Mouse (Mus musculus): ENCODE measurements around the gene Kdf1.

The Kdf1 gene

DNA sequence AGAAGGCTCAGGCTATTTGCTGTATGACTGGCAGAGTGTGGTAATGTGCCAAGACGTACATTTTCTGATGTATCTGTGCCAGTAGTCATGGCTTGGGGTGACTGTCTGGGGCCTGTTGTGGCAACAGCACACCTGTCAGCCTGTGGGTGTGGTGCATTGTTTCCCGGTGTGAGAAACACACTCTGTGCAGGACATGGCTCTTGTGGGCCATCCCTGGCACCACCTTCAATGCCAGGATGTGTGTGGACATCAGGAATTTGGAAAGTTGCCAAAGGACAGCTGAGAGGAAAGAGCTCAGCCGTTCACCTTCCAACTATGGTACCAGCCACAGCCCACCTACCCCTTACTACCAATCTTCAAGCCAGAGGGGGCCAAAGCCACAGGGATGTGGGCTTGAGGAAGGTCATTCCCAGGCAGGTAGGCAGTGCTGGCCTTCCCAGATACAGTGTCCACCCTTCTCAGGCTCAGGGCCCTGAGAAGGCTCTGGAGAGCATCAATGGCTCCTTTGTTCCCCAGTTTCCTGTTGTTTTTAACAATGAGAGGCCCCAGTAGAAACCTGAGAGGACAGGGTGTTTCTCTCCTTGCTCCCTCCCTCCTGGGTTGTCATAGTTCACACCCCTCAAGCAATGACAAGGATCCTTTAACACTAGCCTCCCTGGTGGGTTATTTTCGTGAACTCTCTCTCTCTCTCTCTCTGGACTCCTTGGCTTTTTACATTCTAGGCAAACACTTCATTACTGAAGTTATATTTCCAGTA lies 29.1 kb upstream of the Kdf1 start:
- DNase-seq (ENCODE audit: low read depth, low spot score), result no peak
- H3K27me3 ChIP-seq (ENCODE audit: control insufficient read depth, insufficient read depth, low read length, poor library complexity, severe bottlenecking), result peaks cover 1% of the 10 kb centered on the region; the same call in 1 of the 2 replicates
- H3K36me3 ChIP-seq (ENCODE audit: control insufficient read depth, insufficient read depth, low read length, poor library complexity, severe bottlenecking), result no peaks in the 10 kb centered on the region

DNA sequence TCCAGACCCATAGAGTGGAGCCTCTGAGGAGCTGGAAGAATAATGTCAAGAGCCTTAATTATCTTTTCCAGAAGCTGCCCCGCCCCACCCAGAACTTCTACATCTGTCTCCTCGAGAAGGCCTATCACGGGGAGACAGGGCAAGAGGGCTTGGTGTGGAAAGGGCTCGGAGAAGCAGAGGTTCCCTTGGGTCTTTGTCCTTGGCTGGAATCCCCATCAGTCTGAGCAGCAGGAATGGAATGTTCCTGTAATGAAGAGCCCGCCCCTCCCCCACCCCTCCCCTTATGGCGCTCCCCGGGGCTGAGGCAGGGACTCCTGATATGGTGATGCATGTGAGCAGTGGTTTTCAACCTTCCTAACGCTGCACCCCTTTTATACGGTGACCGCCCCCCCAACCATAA lies 27.0 kb upstream of the Kdf1 start:
- DNase-seq (ENCODE audit: low read depth, low spot score), result no peak
- peaks cover 2% of the 10 kb centered on the region; the same call in 1 of the 2 replicates for H3K27me3 ChIP-seq (ENCODE audit: control insufficient read depth, insufficient read depth, low read length, poor library complexity, severe bottlenecking)
- no peaks in the 10 kb centered on the region for H3K36me3 ChIP-seq (ENCODE audit: control insufficient read depth, insufficient read depth, low read length, poor library complexity, severe bottlenecking)

- DNase-seq (ENCODE audit: low read depth, low spot score), result peak; percentile 61
- no peaks in the 10 kb centered on the region for H3K36me3 ChIP-seq (ENCODE audit: control insufficient read depth, insufficient read depth, low read length, poor library complexity, severe bottlenecking)
- peaks cover 4% of the 10 kb centered on the region for H3K27me3 ChIP-seq (ENCODE audit: control insufficient read depth, insufficient read depth, low read length, poor library complexity, severe bottlenecking)
These were observed 24.9 kb upstream of the Kdf1 start for GRCm38 (mm10) chr4:133493895-133494294.

GRCm38 (mm10) chr4:133494432-133494831 lies 24.3 kb upstream of the Kdf1 start:
- Histone ChIP-seq H3K36me3 (ENCODE audit: control insufficient read depth, insufficient read depth, low read length, poor library complexity, severe bottlenecking) (no peaks in the 10 kb centered on the region), H3K27me3 (ENCODE audit: control insufficient read depth, insufficient read depth, low read length, poor library complexity, severe bottlenecking) (peaks cover 4% of the 10 kb centered on the region)
- peak; percentile 92 for DNase-seq (ENCODE audit: low read depth, low spot score)

DNA sequence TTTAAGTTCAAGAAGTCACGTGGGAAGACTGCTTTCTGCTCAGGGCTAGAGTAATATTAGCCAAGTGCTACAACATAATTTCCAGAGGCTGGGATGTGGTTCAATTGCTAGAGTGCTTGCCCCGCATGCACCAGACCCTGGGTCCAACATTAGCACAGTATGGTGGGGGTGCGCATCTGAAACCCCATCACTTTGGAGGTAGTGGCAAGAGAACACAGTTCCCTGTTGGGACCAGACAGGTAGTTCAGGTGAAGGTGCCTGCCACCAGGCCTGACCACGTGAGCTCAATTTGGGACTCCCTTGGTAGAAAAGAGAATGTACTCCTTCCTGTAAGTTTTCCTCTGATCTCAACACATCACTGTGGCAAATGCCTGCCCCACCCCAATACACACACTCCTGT lies 23.9 kb upstream of the Kdf1 start:
- Histone ChIP-seq H3K36me3 (ENCODE audit: control insufficient read depth, insufficient read depth, low read length, poor library complexity, severe bottlenecking) (no peaks in the 10 kb centered on the region), H3K27me3 (ENCODE audit: control insufficient read depth, insufficient read depth, low read length, poor library complexity, severe bottlenecking) (peaks cover 4% of the 10 kb centered on the region)
- DNase-seq (ENCODE audit: low read depth, low spot score), result no peak

DNA sequence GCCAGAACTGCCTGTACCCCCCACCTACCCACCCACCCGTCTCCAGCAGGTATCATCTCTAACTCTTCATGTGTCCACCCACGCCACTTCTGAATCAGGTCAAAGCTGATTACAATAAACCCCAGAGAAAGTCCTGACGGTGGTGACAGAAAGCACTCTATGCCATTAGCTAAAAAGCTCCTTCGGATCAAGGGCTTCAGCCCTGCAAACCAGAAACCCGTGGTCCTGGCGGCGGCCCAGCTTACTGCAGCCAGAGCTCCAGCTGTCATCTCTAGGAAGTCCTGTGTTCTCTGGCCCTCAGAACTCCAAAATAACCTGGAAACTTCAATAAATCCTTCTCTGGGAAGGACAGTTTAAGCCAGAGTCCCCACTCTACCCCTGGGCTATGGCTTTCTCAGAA lies 23.1 kb upstream of the Kdf1 start:
- Histone ChIP-seq H3K27me3 (ENCODE audit: control insufficient read depth, insufficient read depth, low read length, poor library complexity, severe bottlenecking) (peaks cover 4% of the 10 kb centered on the region), H3K36me3 (ENCODE audit: control insufficient read depth, insufficient read depth, low read length, poor library complexity, severe bottlenecking) (no peaks in the 10 kb centered on the region)
- no peak for DNase-seq (ENCODE audit: low read depth, low spot score)

- Histone ChIP-seq H3K36me3 (ENCODE audit: control insufficient read depth, insufficient read depth, low read length, poor library complexity, severe bottlenecking) (no peaks in the 10 kb centered on the region), H3K27me3 (ENCODE audit: control insufficient read depth, insufficient read depth, low read length, poor library complexity, severe bottlenecking) (peaks cover 4% of the 10 kb centered on the region)
- DNase-seq (ENCODE audit: low read depth, low spot score), result no peak
These were observed 21.9 kb upstream of the Kdf1 start for GRCm38 (mm10) chr4:133496738-133497445.

GRCm38 (mm10) chr4:133497461-133498159 lies 21.2 kb upstream of the Kdf1 start:
- DNase-seq (ENCODE audit: low read depth, low spot score), result no peak
- Histone ChIP-seq H3K36me3 (ENCODE audit: control insufficient read depth, insufficient read depth, low read length, poor library complexity, severe bottlenecking) (no peaks in the 10 kb centered on the region), H3K27me3 (ENCODE audit: control insufficient read depth, insufficient read depth, low read length, poor library complexity, severe bottlenecking) (peaks cover 4% of the 10 kb centered on the region)

GRCm38 (mm10) chr4:133498160-133498724 lies 20.5 kb upstream of the Kdf1 start, which contains the start of gene Trnp1:
Gene Trnp1, minus strand, starts transcription at chr4:133498550.
- no peaks in the 10 kb centered on the region for H3K36me3 ChIP-seq (ENCODE audit: control insufficient read depth, insufficient read depth, low read length, poor library complexity, severe bottlenecking)
- peaks cover 4% of the 10 kb centered on the region for H3K27me3 ChIP-seq (ENCODE audit: control insufficient read depth, insufficient read depth, low read length, poor library complexity, severe bottlenecking)
- peak; percentile 65 for DNase-seq (ENCODE audit: low read depth, low spot score)

GRCm38 (mm10) chr4:133501514-133501913 lies 17.2 kb upstream of the Kdf1 start:
- Histone ChIP-seq H3K36me3 (ENCODE audit: control insufficient read depth, insufficient read depth, low read length, poor library complexity, severe bottlenecking) (no peaks in the 10 kb centered on the region), H3K27me3 (ENCODE audit: control insufficient read depth, insufficient read depth, low read length, poor library complexity, severe bottlenecking) (peaks cover 5% of the 10 kb centered on the region)
- no peak for DNase-seq (ENCODE audit: low read depth, low spot score)

DNA sequence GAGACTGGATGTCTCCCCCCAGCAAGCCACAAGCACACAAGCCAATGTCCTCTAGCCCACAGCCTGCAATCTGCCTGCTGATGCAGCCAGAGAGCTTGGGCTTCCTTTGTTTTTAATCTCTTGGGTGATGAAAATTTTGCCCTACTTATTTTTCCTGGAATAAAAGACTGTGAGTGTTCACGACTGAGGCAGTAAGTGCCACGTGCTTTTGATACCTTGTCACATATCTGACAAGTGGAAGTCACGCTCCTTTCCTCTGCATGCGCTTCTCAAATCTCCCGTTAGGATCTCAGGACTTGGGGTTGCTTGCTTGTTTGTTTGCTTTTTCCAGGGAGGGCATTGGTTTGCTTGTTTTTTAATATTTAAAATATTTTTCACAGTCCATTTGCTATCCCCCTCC lies 14.5 kb upstream of the Kdf1 start:
- DNase-seq (ENCODE audit: low read depth, low spot score), result no peak
- Histone ChIP-seq H3K36me3 (ENCODE audit: control insufficient read depth, insufficient read depth, low read length, poor library complexity, severe bottlenecking) (no peaks in the 10 kb centered on the region), H3K27me3 (ENCODE audit: control insufficient read depth, insufficient read depth, low read length, poor library complexity, severe bottlenecking) (peaks cover 3% of the 10 kb centered on the region; the same call in 1 of the 2 replicates)

DNA sequence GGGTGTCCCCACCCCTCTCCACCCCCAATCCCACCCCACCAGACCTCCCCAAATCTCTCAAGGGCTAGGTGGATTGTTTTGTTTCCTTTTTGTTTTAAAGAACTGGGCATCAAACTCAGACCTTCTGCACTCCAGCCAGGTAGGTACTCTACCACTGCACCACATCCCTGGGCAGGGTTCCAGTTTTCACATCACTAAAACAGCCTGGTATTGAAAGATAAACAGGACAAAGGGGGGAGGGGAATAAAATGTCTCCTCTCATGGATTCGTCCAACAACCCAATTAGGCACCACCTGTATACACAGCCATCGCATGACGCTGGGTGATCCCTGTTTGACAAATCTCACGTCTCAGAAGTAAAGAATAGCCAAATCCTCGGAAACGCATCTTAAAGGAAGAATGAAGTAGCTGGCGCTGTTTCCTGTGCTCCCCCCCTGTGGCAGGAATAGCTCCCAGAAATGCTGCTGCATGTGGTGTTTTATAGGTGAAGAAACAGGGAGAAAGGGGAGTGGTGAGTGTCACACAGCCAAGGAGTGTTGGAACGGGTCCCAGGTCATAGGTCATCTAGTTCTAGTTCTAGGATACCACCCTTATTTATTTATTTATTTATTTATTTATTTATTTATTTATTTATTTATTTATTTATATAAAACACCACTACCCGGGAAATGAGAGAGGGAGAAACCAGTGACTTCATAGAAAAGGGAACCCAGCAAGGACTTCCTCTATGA lies 13.8 kb upstream of the Kdf1 start:
- peaks cover 3% of the 10 kb centered on the region; the same call in 1 of the 2 replicates for H3K27me3 ChIP-seq (ENCODE audit: control insufficient read depth, insufficient read depth, low read length, poor library complexity, severe bottlenecking)
- no peak for DNase-seq (ENCODE audit: low read depth, low spot score)
- H3K36me3 ChIP-seq (ENCODE audit: control insufficient read depth, insufficient read depth, low read length, poor library complexity, severe bottlenecking), result no peaks in the 10 kb centered on the region

GRCm38 (mm10) chr4:133506573-133506972 lies 12.2 kb upstream of the Kdf1 start:
- no peak for DNase-seq (ENCODE audit: low read depth, low spot score)
- H3K27me3 ChIP-seq (ENCODE audit: control insufficient read depth, insufficient read depth, low read length, poor library complexity, severe bottlenecking), result peaks cover 3% of the 10 kb centered on the region; the same call in 1 of the 2 replicates
- H3K36me3 ChIP-seq (ENCODE audit: control insufficient read depth, insufficient read depth, low read length, poor library complexity, severe bottlenecking), result no peaks in the 10 kb centered on the region

GRCm38 (mm10) chr4:133508990-133509389 lies 9.8 kb upstream of the Kdf1 start:
- no peaks in the 10 kb centered on the region for H3K36me3 ChIP-seq (ENCODE audit: control insufficient read depth, insufficient read depth, low read length, poor library complexity, severe bottlenecking)
- DNase-seq (ENCODE audit: low read depth, low spot score), result no peak
- H3K27me3 ChIP-seq (ENCODE audit: control insufficient read depth, insufficient read depth, low read length, poor library complexity, severe bottlenecking), result peaks cover 3% of the 10 kb centered on the region; the same call in 1 of the 2 replicates

Data from splenic B cell, adult 2 months (primary cell).